Mouse (Mus musculus) liver, postnatal 0 days (tissue): ENCODE results near the gene Slc44a5.

ENCODE experiments used
- CTCF ChIP-seq: sonication (generic); IDR thresholded peaks from 2 replicates; pipeline ENCODE4 v1.5.1; 2016; ENCODE audit warnings: antibody characterized with exemption, low read depth
- EP300 ChIP-seq: IDR thresholded peaks from 2 replicates; pipeline ENCODE4 v1.6.1; 2016; ENCODE audit warnings: antibody characterized with exemption, low read depth, mild to moderate bottlenecking

DNA sequence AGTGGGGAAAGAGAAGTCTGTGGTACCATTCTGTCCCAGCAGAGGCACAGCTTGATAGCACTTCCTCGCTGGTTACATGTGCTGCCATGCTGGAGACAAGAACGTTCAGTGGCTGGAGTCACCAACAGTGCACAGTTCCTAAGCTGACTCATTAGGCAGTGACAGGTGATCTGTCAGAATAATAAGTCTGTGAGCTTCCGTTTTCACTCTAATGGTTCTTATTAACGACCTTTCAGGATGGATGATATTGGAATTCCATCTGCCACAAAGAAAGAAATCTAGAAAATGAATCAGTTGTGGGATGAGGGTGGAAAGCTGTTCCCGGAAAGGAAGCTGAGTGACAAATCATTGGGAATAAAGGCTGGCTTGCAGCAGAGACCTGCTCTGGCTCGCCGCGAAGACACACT lies 227.2 kb downstream of the Slc44a5 start:
- TF ChIP-seq EP300 (no peak), CTCF (no peak)
